Mouse (Mus musculus): ENCODE data around the gene Josd2.

- no peak for TF ChIP-seq CTCF (IDR thresholded peaks at IDR 0.05; ENCODE audit: extremely low read depth, insufficient read depth, insufficient read length, insufficient replicate concordance)
- TF ChIP-seq POLR2A (IDR thresholded peaks at IDR 0.05; ENCODE audit: low read depth, low read length): no peak
Observed at GRCm38 (mm10) chr7:44472961-44473646, 5.3 kb downstream of the Josd2 start.

All from spleen, adult 2 months (tissue).